Mouse (Mus musculus): ENCODE measurements around the gene Scnn1a.

- no peak for TF ChIP-seq MYOG (IDR thresholded peaks at IDR 0.05; ENCODE audit: control insufficient read depth in 1 of 3, insufficient read depth in 1 of 3, insufficient read length in 2 of 3, low read depth in 2 of 3)
- TF ChIP-seq E2F4 (IDR thresholded peaks at IDR 0.05; ENCODE audit: insufficient read depth): no peak
- no peak for TF ChIP-seq TCF12 (IDR thresholded peaks at IDR 0.05; ENCODE audit: insufficient read depth, poor library complexity, severe bottlenecking)
- TF ChIP-seq POLR2A (IDR thresholded peaks at IDR 0.05; ENCODE audit: insufficient read length, low read depth): no peak
- no peak for TF ChIP-seq REST (IDR thresholded peaks at IDR 0.05; ENCODE audit: insufficient read depth, insufficient read length)
These were observed 61.6 kb downstream of the Scnn1a start for GRCm38 (mm10) chr6:125382024-125382423.
